Mouse (Mus musculus): ENCODE measurements around the gene Laptm4a.

Gene Laptm4a

DNA sequence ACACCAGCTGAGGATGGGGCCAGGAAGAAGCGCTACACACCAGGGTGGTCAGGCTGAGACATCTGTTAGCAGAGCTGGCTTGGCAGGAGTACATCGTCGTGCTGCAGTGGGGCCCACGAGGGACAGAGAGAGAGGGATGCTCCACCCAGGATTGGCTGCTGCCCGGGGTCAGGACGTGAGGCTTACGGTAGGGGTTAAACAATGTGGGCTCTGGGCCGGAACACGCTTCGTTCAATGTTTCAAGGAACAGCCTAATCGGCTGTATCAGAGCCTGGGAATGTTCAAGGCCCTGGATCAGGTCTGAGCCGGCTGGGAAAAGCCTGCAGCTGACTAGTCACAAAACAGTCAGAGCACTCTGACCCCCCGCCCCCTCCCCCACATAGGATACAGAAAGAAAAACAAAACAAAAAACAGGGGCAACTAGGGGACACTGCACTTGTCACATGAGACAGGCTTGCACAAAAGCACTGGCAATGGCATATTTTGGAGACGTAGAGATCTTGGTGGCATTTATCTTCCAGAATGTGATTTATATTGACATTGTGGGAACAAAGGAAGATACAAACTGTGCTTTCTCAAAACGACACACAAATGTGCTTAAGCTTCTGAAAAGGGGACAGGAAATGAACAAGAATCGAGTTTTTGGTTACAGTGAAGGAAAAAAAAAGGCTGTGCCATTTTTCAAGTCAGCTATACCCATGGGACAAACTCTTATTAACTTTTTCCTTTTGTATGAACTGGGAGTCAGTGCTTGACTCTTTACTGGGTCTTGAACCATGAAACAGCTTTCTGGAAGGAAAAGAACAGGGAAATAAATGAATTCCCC, 8.4 kb upstream of the Laptm4a start:
- DNase-seq: peak; percentile 54

DNA sequence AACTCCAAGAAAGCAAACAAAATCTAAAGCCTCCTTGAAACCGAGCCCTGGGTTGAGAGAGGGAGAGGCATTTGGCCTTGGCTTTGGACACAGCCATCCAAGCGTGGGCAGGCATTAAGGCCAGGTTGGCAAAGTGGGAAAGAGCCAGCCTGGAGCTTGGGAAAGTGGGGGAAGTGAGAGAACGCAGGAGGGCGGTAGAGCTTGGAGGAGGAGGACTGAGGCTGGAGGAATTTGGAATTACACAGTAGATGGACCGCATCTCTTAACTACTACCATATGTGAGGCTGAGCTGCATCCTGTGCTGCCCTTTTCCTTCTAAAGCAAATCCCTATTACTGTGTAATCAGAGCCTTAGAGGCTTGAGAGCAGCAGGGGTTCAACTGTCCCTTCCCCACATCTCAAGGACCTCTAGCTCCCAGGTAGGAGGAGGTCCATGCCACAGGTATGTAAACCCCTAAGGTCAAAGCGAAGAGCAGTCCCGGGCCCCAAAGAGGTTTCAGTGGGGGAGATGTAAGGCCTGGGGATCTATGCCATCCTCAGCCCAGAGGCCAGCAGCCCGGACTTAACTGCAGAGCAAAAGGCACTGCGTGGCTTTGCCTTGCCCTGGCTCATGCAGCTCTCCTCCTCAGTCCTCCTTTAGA, 7.6 kb upstream of the Laptm4a start:
- no peak for DNase-seq

DNA sequence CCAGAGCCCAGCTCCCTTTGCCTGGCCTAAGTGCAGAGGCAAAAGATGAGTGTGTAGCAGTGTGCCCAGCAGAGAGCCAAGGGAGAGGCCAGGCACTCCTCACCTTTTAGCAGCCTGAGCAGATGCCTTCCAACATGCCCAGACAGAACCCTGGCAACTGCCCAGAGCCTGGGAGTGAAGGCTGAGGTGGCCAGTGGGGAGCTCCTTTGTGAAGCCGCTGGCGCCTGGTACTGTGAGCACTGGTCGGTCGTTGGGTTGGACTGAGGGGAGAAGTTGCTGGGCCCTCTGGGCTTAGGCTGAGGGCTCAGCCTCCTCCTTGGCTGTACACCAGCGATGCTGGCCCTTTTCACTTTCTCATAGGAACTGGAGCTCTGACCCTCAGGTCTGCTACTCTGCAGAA, 5.1 kb upstream of the Laptm4a start:
- peak; percentile 60 for DNase-seq

DNA sequence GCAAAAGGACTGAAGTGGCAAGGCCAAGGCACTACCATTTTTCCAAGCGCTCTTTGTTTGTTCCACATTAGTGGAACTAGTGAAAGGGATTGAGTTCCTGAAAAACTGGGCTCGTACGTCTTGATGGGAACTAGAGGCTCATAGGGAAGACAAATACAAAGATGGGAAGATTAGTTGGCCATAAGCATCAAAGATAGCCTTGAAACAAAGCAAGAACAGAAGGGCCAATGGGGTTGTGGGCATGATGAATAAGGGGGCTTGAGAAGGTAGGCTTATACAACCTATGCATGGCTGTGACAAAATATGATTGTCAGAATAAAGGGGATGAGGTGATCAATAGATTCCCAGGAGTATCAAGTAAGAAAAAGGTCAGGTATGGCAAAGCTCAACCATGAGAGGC, 2.2 kb upstream of the Laptm4a start:
- no peak for DNase-seq

DNA sequence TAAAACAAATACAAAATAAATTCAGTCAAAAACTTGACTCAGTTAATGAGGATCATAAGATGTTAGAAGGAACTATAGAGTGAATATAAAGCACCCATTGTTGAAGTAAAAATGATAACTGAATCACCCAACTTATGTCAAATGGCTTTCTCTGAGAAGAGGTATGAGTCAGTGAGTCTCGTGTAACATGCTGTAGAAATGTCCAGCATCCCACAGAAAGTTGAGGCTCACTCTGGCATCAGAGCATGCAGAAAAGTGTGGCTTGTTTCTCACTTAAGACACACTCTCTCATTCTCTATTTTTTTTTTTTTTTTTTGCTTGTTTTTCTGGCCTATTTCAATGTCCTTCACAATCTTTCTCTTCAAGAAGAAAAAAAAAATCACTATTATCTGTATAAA, 469 bp upstream of the Laptm4a start:
- no peak for DNase-seq

DNA sequence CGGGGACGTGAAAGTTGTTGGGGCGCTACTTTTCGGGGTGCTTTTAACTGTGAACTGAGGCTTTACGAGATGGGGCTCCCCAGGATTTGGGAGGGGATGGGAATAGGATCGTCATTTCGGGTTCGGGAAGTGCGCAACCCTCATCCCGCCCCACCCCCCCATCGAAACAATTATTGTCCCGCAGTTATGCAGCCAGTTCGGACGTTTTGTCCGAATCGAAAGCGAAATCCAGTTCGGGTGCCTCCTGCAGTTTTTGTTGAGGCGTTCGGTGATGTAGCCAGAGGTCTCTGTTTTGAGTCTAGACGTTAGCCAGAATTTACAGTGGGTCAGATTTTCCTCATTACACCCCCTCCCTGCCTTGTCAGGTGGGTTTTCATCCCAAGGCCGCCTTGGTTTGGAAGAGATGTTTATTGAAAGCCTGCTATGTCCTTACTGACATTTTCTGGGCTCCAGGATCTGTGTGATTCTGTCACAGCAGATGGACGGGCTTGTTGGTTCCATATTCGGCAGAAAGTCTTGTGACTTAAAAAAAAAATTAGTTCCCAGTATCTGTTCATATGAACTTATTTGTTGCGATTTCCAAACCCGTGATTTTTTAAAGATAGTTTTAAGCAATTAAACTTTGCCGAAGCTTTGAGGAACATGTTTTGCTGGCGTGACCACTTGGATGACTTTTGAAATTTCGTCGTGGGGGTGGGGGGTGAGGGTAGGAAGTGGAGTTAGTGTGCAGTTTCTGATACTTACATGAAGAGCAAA, 1.1 kb downstream of the Laptm4a start:
- no peak for DNase-seq

DNA sequence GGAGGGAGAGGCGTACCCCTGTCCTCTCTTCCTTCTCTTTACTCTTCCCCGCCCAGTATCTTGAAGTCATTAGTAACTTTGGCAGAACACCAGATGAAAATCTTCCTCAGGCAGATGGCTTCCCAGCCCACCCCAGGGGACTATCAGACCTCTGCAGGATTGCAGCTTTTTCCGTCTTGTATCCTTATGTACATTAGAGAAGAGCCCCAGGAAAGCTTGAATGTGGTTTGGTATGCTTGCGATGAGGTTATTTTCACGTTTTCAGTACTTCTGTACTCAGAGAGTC, 1.6 kb downstream of the Laptm4a start:
- DNase-seq: peak; percentile 25

DNA sequence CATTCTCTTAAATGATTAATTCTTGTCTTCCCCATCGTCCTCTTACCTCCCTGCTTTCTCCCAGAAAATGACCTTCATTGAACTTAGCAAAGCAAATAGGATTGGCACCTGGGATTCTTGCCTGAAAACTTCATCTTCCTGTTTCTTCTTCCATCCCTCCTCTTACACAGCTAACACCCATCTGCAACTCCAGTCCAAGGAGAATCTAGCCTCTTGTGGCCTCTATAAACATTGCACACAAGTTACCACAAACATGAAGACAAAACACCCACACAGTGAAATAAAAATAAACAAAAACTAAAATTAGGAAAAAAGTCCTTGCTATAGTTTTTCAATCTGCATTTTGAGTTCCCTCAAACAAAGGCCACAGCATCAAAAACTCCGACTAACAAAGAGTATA, 2.1 kb downstream of the Laptm4a start:
- no peak for DNase-seq

DNA sequence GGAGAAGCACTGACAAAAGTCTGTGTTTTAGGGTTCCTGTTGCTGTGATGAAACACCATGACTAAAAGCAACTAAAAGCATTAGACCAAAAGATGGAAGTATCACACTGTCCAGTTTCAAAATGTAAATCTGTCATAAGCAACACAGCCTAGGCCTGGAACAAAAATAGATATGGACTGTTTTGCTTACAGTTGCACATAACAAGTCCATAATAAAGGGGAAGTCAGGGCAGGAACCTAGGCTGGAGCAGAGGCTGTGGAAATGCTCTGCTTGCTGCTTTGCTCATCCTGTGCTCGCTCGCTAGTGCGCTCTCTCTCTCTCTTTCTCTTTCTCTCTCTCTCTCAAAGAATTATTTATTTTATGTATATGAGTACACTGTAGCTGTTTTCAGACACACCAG, 6.2 kb downstream of the Laptm4a start:
- DNase-seq: no peak

DNA sequence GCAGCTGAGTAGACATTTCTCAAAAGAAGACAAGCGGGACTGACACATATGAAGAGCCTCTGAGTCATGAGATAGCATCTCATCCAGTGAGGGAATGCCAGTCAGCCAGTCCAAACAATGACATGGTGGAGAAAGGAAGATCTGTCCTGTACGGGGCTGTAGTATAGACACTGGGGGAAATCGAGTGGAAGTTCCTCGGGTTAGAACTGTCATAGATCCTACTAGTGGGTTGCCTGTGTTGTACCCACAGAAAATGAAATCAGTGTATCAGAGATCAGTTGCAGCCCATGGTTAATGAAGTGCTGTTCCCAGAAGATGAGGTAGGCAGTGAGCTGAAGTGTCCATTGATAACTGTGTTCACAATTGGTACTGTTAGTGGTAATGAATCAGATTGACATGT, 7.3 kb downstream of the Laptm4a start:
- DNase-seq: no peak

DNA sequence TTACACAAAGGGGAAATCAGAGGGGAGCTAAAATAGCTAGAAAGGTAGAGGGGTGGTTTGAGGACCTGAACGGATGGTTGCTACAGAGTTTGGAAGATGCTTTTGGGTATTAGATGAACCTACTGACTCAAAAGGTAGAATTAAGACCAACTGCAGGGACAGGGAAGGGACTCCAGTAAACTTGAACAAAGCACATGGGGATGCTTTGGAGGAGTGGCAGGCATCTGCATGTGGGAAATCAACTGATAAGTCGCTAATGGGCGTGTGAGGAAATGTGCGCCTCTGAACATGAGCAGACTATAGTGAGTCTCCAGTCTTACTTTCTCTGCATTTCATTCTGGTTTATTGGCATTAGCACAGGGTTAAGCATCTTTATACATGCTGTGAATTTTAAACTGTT, 9.6 kb downstream of the Laptm4a start:
- DNase-seq: no peak

DNA sequence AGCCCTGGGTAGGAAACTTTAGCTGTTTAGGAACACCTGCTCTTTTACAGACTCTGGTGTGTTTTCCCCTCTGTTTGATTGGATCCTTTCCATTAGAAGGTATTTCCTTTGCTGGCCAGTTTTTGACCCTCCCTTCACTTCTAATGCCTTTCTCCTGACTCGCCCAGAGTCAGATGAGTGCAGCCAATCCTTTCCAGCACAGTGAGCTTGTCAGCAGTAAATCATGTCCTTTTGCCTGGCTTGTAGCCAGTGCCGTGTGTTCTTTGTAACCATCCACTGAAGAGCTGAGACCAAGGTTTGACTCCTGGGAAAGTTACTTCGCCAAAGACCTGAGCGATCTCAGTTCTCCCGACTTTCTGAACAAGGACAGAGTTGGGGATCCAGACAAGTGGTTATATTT, 13.9 kb downstream of the Laptm4a start:
- no peak for DNase-seq

DNA sequence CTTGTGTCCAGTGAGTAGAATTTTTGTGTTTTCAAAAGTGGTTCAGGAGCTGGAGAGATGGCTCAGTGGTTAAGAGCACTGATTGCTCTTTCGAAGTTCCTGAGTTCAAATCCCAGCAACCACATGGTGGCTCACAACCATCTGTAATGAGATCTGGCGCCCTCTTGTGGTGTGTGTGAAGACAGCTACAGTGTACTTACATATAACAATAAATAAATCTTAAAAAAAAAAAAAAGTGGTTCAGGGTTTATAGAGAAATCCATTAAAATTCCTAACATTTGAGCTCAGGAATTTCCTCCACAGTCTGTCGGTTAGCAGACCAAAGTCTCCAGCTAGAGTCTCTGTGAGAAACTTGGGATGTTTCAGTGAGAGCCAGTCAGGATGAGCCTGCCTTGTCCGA, 14.7 kb downstream of the Laptm4a start:
- peak; percentile 32 for DNase-seq

DNA sequence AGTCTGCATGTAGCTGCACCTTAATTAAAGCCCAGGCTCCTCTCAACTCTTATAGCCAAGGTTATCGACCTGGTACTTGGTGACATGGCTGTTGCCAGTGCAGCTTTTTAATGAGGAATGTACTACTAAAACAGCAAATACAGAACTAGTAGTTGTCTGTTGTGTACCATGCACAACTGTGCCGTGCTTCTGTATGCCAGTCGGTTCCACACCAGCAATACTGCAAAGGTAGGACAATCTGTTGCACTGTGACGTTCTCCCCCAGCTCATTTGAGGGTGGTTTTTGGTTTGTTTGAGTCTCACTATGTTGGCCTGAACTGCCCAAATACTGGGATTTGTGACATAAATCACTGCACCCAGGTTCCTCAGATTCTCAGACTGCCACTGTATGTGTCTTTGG, 18.0 kb downstream of the Laptm4a start:
- no peak for DNase-seq

DNA sequence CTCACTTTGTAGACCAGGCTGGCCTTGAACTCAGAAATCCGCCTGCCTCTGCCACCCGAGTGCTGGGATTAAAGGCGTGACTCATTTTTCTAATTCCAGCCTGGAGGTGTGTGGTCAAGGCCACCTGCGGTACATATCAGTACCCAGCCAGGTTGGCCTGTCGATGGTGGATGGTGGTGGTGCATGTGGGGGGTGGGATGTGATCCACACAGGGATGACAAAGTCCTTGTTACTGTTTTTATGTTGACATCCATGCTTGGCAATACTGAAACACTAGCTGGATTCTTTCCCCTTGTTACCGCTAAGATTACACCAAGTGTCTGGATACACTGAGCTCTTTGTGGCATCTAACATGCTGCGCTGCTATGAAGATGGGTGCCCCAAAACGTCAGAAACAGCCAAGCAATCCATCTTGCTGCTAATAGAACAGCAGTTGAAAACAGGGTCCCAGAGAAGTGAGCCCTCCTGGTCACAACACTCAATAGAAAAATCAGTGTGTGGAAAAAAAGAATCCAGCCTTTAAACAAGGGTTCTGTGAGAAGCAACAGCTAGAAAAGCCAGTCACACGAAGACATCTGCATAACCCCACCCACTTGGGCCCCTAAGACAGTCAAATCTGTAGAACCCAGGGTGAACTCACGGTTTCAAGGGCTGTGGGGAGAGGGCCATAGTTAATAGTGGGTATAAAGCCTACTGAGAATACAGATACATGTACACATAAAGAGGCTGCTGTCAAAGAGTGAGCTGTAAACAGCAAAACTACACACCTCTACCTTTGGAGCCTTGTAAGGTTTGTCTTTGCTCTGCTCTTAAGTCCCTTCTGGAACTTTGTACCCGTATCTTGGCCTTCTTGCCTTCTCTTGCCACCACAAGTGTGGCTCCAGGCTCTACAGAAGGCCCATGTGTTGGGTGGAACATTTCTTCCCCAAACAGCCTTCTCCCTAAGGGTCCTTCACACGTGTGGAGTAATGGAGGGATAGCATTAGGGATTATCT, 18.8 kb downstream of the Laptm4a start:
- DNase-seq: no peak

DNA sequence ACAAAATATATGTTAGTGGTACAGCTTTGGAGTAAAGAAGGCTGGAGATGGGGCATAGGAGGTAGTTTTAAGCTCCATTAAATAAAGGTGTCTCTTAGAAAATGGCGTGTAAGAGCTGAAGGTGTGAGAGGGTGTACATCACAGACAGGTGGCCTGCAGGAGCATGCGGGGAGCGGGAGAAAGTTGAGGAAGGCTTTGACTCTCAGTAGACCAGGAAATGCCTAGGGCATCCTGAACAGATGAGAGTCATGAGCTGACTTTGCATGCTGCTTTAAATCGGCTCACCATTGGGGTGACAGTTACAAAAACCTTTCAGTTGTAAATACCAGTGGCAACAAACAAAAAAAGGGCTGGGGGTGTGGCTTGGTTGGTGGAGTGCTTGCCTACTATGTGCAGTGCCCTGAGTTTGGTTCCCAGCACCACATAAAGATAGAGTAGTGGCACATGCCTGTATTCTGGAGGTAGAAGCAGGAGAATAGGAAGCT, 19.7 kb downstream of the Laptm4a start:
- DNase-seq: no peak

DNA sequence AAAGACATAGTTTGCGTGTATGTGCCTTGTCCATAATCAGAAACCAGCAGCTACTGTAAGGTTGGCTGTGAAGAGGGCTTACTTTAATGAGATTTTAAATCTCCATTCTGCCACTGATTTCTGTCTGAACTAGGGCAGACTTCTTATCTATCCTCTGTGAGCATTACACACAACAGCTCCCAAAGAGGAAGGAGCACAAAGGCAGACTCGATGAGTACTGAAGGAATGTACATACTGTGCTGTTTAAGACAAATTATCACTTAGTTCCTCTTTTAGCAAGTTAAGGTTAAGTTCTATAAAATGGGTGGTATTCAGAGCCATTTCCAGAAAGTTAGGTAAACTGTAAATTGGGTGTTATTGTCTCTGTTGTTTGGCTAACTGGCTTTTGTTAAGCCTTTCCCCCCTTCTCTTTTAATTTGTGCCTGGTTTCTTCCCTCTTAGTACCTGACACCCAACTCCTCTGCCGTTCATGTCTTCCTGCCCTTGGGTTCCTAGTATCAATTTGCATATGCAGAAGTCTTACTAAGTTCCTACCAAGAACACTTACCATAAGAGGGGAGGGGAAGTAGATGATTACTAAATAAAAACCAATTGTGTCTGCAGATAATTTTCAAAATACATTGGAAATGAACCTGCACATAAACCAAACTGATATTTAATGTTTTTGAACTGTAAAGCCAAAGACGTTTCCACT, 20.4 kb downstream of the Laptm4a start:
- no peak for DNase-seq

DNA sequence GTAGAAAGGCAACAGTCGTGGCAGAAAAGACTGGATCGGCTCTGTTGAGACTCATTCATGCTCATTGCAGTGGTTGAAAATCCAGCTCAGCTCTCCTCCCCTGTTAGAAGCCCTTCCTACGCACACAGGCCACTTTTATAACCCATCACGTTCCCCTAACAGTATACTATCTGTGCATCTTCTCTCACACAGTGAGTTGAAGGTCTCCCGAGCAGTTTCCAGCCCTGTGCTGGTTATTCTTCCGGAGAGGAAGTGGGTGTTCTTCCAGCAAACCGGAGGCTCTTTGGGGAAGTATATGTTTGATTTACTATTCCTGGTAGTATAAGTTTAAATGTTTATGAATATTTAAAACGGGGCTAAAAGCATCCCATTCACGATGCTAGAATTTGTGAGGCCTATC, 25.7 kb downstream of the Laptm4a start:
- no peak for DNase-seq

DNA sequence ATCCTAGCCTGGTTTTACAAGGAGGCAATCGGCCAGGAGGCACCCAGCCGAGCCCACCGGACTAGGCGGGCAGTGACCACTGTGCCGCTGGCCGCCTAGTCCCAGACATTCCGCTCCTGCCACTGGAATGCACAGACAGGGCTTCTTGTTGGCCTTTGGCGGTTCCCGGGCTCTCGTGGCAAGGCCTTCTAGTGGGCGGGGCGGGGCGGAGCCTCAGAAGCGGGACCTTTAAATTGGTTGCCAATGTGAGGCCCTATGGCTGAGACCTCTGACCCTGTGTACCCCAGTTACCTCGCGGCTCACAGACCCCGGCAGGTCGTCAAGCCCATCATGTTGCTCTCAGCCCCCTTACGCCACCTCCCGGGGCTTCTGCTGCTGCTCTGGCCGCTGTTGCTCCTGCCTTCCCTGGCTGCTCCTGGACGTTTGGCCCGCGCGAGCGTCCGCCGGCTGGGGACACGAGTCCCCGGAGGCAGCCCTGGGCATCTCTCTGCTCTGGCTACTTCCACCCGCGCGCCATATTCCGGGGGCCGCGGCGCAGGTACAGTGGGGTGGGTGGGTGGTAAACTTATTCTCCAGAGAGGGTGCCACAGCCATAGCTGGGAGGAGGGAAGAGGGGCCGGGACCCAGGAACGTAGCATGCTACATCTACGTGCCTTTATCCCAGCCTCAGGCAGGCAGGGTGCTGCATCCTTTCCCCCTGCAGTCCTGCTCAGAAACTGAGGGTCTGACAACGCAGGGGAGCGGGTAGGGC, 26.4 kb downstream of the Laptm4a start, which contains the start of gene Matn3:
Gene Matn3, plus strand, starts transcription at position 216 of the 751 bp plus-strand sequence.
- peak; percentile 88 for DNase-seq

DNA sequence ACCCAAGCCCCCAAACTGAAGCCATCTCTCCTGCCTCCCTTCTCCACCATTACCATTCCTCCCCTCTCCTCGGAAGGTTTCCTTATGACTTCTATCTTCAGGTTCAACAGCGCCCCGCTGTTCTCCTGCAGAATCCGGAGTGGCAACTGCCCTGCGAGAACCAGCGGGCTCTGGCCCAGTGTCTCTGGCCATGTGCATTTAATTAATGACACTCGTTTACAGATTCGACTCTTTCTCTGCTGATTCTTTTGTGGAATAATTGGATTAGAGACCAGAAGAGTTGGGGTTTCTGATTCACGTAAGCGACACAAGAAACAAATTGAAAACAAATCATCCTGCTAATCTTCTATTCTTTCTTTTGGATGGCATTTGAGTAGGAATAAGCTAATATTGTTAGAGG, 31.7 kb downstream of the Laptm4a start:
- DNase-seq: no peak

DNA sequence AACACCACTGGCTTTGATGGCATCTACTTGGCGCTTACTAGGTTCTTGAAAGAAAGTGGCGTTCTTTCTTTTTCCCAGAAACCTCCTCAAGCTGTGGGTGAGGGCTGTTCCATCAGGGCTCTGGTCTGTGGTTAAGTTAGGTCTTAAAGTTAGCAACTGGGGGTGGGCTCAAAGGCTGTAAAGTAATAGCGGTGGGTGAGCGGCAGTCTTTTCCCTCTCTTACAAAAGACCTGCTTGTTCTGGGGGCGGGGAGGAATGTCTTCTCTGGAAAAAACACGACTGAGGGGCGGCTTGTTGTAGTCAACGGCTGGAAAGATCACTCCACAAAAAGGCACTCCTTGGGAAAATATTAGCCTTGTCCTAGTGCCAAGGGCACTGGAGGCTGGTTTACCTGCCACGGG, 32.7 kb downstream of the Laptm4a start:
- DNase-seq: peak; percentile 66
